Mouse (Mus musculus) lung, postnatal 10 days (tissue): ENCODE results near the gene Thap8.
A peak's percentile ranks its signal among the peaks of the same experiment; 100 is the strongest.

ENCODE experiments used
- DNase-seq: peaks from one replicate; pipeline ENCODE4 v3.0.0; 2021

Thap8 gene

GRCm38 (mm10) chr7:30286701-30287410, 7.0 kb downstream of the Thap8 start:
- peak; percentile 46 for DNase-seq

- DNase-seq, result no peak
Measured at GRCm38 (mm10) chr7:30288046-30288445, 8.2 kb downstream of the Thap8 start.

- no peak for DNase-seq
Measured at GRCm38 (mm10) chr7:30289071-30289713, 9.3 kb downstream of the Thap8 start.

DNA sequence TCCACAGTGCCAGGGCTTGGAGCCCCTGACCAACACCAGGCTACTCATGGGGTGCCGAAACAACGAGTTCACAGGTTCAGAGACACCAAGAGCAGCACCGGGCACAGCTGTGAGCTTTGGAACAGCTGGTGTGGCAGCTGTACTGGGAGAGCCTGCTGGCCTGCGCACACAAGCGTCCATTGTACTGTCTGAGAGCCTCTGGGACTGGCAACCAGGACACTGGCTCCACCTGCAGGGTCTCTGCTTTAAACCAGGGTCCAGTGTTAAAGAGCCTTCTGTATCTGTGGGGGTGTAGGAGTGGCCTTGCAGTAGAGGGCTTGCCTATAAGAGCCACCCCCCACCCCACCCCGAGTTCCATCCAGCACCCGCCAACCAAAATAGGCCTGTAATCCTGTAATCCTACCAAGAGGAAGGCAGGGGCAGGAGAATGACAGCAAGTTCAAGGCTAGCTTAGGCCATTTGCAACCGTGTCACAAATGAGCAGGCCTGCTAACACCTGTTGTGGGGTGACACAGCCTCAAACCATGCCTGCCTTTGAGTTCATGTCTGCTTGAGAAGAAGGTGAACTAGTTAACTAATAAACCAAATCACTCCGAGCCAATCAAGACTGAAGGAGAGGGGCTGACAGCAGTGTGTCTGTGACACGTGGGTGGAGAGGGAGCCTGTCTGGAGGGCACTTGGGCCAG, 10.0 kb downstream of the Thap8 start:
- DNase-seq, result no peak

- peak; percentile 82 for DNase-seq
Measured at GRCm38 (mm10) chr7:30291215-30292131, 11.6 kb downstream of the Thap8 start, which contains the start of gene Clip3. Clip3 (plus strand) TSS chr7:30291728.

DNA sequence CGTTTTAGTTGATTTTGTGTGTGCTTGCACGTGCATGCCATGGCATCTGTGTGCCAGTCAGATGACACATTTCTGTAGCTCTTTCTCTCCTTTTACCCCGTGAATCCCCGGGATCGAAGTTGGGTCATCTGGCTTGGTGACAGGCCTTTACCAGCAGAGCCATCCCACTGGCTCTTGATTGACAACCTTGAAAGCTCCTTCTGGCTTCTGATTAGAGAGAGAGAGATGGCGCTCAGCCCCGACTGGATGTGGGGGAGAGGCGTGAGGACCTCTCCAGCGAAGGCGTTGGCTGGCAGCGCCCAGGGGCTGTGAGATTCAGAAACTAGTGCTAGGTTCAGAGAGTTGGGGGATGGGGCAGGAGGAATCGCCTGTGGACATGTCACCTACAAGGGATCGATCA, 13.9 kb downstream of the Thap8 start:
- no peak for DNase-seq

- DNase-seq, result no peak
Measured at GRCm38 (mm10) chr7:30294296-30294695, 14.4 kb downstream of the Thap8 start.

GRCm38 (mm10) chr7:30295103-30295502, 15.2 kb downstream of the Thap8 start:
- peak; percentile 70 for DNase-seq

DNA sequence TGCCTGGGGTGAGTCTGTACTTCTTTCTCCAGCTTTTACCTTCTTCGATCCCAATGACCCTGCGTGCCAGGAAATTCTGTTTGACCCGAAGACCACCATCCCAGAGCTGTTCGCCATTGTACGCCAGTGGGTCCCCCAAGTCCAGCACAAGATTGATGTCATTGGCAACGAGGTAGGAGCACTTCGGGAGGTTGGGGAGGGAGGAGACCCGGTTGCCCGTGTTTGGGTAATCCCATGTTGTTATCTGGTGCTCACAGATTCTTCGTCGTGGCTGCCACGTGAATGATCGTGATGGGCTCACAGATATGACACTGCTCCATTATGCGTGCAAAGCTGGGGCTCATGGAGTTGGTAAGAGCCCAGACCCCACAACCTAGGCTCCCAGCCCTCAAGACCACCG, 16.9 kb downstream of the Thap8 start:
- DNase-seq, result no peak

DNA sequence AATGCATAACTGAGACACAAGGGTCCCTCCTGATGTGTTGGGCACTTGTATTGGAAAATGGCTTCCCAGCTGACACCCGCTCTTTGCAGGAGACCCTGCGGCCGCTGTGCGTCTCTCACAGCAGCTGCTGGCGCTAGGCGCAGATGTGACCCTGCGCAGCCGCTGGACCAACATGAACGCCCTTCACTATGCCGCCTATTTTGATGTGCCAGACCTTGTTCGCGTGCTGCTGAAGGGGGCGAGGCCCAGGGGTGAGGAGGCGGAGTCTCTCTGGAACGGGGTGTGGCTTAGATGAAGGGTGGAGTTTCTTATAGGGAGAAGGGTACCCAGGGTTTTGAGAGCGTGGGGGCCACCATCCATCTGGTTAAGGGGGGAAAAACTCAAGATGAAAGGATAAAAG, 17.4 kb downstream of the Thap8 start:
- DNase-seq, result no peak

GRCm38 (mm10) chr7:30300914-30301313, 21.0 kb downstream of the Thap8 start:
- no peak for DNase-seq

GRCm38 (mm10) chr7:30306083-30306779, 26.3 kb downstream of the Thap8 start:
- no peak for DNase-seq

- peak; percentile 97 for DNase-seq
Measured at GRCm38 (mm10) chr7:30308076-30309005, 28.4 kb downstream of the Thap8 start, which contains the start of gene Alkbh6. Alkbh6 (plus strand) TSS chr7:30308717.

DNA sequence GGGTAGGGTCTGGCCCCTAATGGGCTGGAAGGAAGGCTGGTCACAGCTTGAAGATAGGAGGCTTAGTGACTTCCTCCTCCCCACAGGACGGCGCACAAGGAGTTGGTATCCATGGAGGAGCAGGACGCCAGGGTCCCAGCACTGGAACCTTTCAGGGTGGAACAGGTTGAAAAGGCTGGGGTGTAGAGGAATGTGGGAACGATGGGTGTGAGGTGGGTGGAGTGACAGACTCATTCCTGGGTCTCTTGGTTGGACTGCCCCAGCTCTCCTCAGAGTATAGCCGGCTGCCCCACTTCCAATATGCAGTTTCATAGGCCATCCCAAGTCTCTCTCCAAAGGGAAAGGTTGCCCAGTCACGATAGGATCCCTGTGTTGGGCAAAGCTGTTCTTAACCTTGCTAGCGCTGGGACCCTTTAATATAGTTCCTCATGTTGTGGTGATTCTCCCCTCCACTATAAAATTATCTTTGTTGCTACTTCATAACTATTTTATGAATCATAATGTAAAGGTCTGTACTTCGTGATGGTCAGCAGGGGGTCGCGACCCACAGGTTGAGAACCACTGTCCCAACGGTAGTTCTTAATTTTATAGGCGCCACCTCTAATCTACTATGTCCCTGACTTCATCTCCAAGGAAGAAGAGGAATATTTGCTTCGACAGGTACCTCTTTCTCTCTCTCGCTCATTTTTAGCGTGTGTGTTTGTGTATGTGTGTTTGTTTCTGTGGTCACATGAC, 29.7 kb downstream of the Thap8 start:
- DNase-seq, result no peak

- DNase-seq, result no peak
Measured at GRCm38 (mm10) chr7:30310136-30310535, 30.2 kb downstream of the Thap8 start.

DNA sequence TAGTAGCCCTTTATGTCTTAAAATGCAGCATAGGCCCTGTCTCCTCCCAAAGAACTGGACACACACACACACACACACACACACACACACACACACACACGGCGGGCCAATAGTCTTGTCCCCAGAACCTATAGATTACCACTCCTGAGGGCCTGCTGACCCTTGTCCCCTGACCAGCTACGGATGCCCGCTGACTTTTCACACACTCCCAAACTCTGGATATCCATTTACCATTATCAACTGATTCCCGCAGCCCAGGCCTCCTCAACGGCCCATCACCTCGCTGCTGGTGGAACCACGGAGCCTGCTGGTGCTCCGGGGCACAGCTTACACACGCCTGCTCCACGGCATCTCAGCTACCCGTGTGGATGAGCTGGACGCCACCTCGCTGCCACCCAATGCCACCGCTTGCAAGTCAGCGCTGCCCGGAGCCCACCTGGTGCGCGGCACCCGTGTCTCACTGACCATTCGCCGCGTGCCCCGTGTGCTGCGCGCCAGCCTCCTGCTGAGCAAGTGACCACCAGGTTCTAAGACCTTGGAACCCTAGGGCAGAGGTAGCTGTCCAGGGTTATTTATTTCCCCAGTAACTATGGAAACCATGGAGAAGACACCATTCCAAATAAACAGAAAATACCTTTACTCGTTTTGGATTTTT, 33.9 kb downstream of the Thap8 start:
- no peak for DNase-seq

DNA sequence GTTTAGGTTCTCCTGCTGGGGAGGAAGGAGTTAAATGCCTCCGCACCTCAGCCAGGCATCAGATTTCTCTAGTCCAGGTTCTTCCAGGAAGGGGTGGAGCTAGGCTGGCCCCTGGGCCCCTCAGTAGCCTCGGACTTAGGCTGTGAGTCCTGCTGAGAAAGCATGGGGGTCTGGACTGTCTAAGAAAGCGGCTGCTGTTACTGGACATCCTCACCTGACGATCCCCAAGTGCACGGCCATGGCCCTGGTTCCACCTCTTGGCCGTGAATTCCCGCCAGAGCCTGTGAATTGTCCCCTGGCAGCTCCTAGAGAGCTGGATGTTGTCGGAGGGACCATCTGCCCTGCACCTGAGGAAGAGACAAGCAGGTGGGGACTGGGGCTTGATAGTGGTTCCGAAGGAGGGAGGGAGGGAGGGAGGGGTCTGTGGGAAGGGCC, 34.8 kb downstream of the Thap8 start, which contains the start of gene Syne4:
Gene Syne4, plus strand, starts transcription at position 87 of the 435 bp plus-strand sequence.
- no peak for DNase-seq

- no peak for DNase-seq
Measured at GRCm38 (mm10) chr7:30315559-30316529, 36.0 kb downstream of the Thap8 start.
